Mouse (Mus musculus): ENCODE measurements around the gene Ciz1. TPM values are rescaled to one million over a fixed set of nuclear protein-coding genes. Genes with fewer than 3 reads are reported as not detected.

Ciz1 gene
- 40.3 and 43.3 TPM in 2 replicates for polyA plus RNA-seq (2012; rRNA removed)
- 13.1 and 13.9 TPM in 2 replicates for polyA plus RNA-seq (2014; fragmentation: Nextera tagmentation; extraction: Ambion mirVana)

DNA sequence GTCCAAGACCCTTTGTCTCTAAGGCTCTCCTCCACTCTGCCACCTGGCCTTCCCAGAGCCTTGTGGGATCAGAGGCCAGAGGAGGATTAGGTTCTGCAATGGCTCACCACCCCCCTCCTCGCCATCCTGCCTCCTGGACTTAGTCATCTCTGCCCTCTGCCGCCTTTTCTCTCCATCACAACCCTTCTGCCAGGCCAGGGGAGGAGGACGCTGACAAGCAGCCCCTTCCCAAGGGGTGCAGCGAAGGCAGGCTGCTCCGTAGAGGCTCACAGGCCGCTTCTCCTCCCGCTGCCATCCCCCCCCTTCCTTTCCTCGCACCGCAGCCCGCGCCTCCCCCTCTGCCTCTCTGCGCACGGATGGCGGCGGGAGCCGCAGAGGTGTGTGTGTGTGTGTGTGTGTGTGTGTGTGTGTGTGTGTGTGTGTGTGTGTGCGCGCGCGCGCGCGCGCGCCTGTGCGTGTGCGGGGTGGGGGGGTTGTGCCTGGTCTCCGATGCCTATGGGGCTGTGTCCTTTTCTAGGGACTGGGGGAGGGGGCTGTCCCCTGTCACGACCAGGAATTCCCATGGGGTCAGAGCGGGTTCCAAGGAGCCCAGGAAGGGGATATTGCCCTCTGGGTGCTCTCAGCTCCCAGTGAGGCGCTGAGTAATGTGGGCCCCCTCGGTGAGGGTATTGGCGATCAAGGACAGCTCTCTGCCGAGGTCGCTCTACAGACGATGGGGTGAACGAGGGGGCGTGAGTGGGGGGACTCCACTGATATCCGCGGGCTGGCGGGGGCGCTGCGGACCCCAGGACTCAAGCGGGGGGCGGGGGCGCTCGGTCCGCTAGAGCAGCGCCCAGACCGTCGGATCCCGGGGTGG lies at the start of gene Ciz1:
Gene Ciz1, plus strand, starts transcription at position 177 of the 856 bp plus-strand sequence.
- TF ChIP-seq EP300 (IDR thresholded peaks at IDR 0.05; ENCODE audit: low read depth) (no peak), CTCF (IDR thresholded peaks at IDR 0.05; ENCODE audit: low read depth) (no peak)
- DNase-seq (ENCODE audit: low read depth in 3 of 3, low spot score in 3 of 3), result no peak

GRCm38 (mm10) chr2:32302952-32303351 lies 49.2 kb upstream of the Ciz1 start:
- WGBS (ENCODE audit: insufficient replicate concordance), result 82% methylated on average over 10 of the region's 10 CpGs
- Histone ChIP-seq H3K9ac (replicated peaks) (no peak overlapping the region), H3K4me1 (replicated peaks; ENCODE audit: control insufficient read depth in 2 of 2, insufficient read depth in 2 of 2, low read length in 1 of 2) (no peaks in the 10 kb centered on the region), H3K36me3 (replicated peaks; ENCODE audit: control insufficient read depth, insufficient read depth, low read depth) (peaks cover 32% of the 10 kb centered on the region), H3K4me2 (ENCODE audit: low read depth) (no peak overlapping the region), H3K27ac (no peak overlapping the region), H3K9me3 (ENCODE audit: control insufficient read depth, low read length) (no peaks in the 10 kb centered on the region), H3K27me3 (ENCODE audit: control insufficient read depth, insufficient read depth, low read length) (no peaks in the 10 kb centered on the region), H3K4me3 (ENCODE audit: insufficient read depth in 1 of 2, low read depth in 2 of 2, low read length in 2 of 2) (no peak overlapping the region)
- ATAC-seq (ENCODE audit: insufficient read depth) (no peak), DNase-seq (ENCODE audit: low read depth in 3 of 3, low spot score in 3 of 3) (no peak)
- TF ChIP-seq EP300 (IDR thresholded peaks at IDR 0.05; ENCODE audit: low read depth), result no peak
- TF ChIP-seq CTCF (IDR thresholded peaks at IDR 0.05; ENCODE audit: low read depth), result peak; percentile 66

More for the DNA sequence above, at the start of gene Ciz1:
- Histone ChIP-seq H3K27me3 (ENCODE audit: control insufficient read depth, insufficient read depth, low read length) (peaks cover 22% of the 10 kb centered on the region), H3K4me3 (ENCODE audit: insufficient read depth in 1 of 2, low read depth in 2 of 2, low read length in 2 of 2) (peak within 1 kb of the TSS; percentile 20 to 50), H3K4me1 (replicated peaks; ENCODE audit: control insufficient read depth in 2 of 2, insufficient read depth in 2 of 2, low read length in 1 of 2) (peaks cover 2 to 5% of the 10 kb centered on the region in 2 experiments; a peak in 2 of 4 replicates), H3K9ac (replicated peaks) (no peak within 1 kb of the TSS), H3K27ac (no peak within 1 kb of the TSS), H3K9me3 (ENCODE audit: control insufficient read depth, low read length) (no peaks in the 10 kb centered on the region), H3K36me3 (replicated peaks; ENCODE audit: control insufficient read depth, insufficient read depth, low read depth) (no peaks in the 10 kb centered on the region), H3K4me2 (ENCODE audit: low read depth) (peak within 1 kb of the TSS; percentile 65)
- 2% methylated on average over 52 of the region's 52 CpGs for WGBS (ENCODE audit: insufficient replicate concordance)
- ATAC-seq (ENCODE audit: insufficient read depth), result no peak

DNA sequence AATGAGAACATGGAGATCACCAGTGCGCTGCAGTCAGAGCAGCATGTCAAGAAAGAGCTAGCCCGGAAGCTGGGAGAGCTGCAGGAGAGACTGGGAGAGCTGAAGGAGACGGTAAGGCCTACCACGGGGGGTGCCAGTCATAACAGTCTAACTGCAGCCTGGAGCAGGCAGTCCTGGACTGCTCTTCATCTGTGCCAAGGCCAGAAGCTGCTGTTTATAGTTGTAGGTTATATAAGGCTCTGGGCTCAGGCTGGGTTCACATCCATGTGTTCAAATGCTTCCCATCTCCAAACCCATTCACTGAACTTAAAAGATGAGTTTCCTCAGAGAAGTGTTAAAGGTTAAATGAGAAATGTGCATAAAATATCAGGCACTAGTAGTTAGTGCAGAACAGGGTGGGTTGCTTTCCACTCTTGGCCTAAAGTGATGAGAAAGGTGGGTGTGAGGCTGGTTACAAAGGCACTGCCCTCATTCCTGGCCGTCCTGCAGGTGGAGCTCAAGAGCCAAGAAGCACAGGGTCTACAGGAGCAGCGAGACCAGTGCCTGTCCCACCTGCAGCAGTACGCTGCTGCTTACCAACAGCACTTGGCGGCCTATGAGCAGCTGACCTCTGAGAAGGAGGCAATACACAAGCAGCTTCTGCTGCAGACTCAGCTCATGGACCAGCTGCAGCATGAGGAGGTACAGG lies 47.8 kb upstream of the Ciz1 start:
- no peaks in the 10 kb centered on the region for H3K4me1 ChIP-seq (replicated peaks; ENCODE audit: control insufficient read depth in 2 of 2, insufficient read depth in 2 of 2, low read length in 1 of 2)
- no peak overlapping the region for H3K4me3 ChIP-seq (ENCODE audit: insufficient read depth in 1 of 2, low read depth in 2 of 2, low read length in 2 of 2)
- TF ChIP-seq CTCF (IDR thresholded peaks at IDR 0.05; ENCODE audit: low read depth), result peak; percentile 84
- TF ChIP-seq EP300 (IDR thresholded peaks at IDR 0.05; ENCODE audit: low read depth), result no peak
- H3K9me3 ChIP-seq (ENCODE audit: control insufficient read depth, low read length), result no peaks in the 10 kb centered on the region
- H3K9ac ChIP-seq (replicated peaks), result no peak overlapping the region
- no peak overlapping the region for H3K27ac ChIP-seq
- ATAC-seq (ENCODE audit: insufficient read depth) (no peak), DNase-seq (ENCODE audit: low read depth in 3 of 3, low spot score in 3 of 3) (no peak)
- H3K27me3 ChIP-seq (ENCODE audit: control insufficient read depth, insufficient read depth, low read length), result no peaks in the 10 kb centered on the region
- WGBS (ENCODE audit: insufficient replicate concordance), result 58% methylated on average over 8 of the region's 8 CpGs
- peaks cover 23% of the 10 kb centered on the region for H3K36me3 ChIP-seq (replicated peaks; ENCODE audit: control insufficient read depth, insufficient read depth, low read depth)
- no peak overlapping the region for H3K4me2 ChIP-seq (ENCODE audit: low read depth)

- peaks cover 18% of the 10 kb centered on the region for H3K36me3 ChIP-seq (replicated peaks; ENCODE audit: control insufficient read depth, insufficient read depth, low read depth)
These were observed 46.5 kb upstream of the Ciz1 start for GRCm38 (mm10) chr2:32305668-32306067.

GRCm38 (mm10) chr2:32306176-32306575 lies 46.0 kb upstream of the Ciz1 start:
- H3K4me3 ChIP-seq (ENCODE audit: insufficient read depth in 1 of 2, low read depth in 2 of 2, low read length in 2 of 2), result no peak overlapping the region
- DNase-seq (ENCODE audit: low read depth in 3 of 3, low spot score in 3 of 3) (no peak), ATAC-seq (ENCODE audit: insufficient read depth) (no peak)
- H3K4me1 ChIP-seq (replicated peaks; ENCODE audit: control insufficient read depth in 2 of 2, insufficient read depth in 2 of 2, low read length in 1 of 2), result no peaks in the 10 kb centered on the region
- H3K27me3 ChIP-seq (ENCODE audit: control insufficient read depth, insufficient read depth, low read length), result no peaks in the 10 kb centered on the region
- H3K9me3 ChIP-seq (ENCODE audit: control insufficient read depth, low read length), result no peaks in the 10 kb centered on the region
- no peak overlapping the region for H3K27ac ChIP-seq
- WGBS (ENCODE audit: insufficient replicate concordance), result 79% methylated on average over 9 of the region's 9 CpGs
- H3K36me3 ChIP-seq (replicated peaks; ENCODE audit: control insufficient read depth, insufficient read depth, low read depth), result peaks cover 18% of the 10 kb centered on the region
- TF ChIP-seq EP300 (IDR thresholded peaks at IDR 0.05; ENCODE audit: low read depth), result no peak
- TF ChIP-seq CTCF (IDR thresholded peaks at IDR 0.05; ENCODE audit: low read depth), result no peak
- no peak overlapping the region for H3K9ac ChIP-seq (replicated peaks)
- no peak overlapping the region for H3K4me2 ChIP-seq (ENCODE audit: low read depth)

More at GRCm38 (mm10) chr2:32305668-32306067, 46.5 kb upstream of the Ciz1 start:
- no peak overlapping the region for H3K27ac ChIP-seq
- TF ChIP-seq CTCF (IDR thresholded peaks at IDR 0.05; ENCODE audit: low read depth), result no peak
- TF ChIP-seq EP300 (IDR thresholded peaks at IDR 0.05; ENCODE audit: low read depth), result no peak
- no peak overlapping the region for H3K4me2 ChIP-seq (ENCODE audit: low read depth)
- H3K27me3 ChIP-seq (ENCODE audit: control insufficient read depth, insufficient read depth, low read length), result no peaks in the 10 kb centered on the region
- no peak overlapping the region for H3K9ac ChIP-seq (replicated peaks)
- no peak overlapping the region for H3K4me3 ChIP-seq (ENCODE audit: insufficient read depth in 1 of 2, low read depth in 2 of 2, low read length in 2 of 2)
- DNase-seq (ENCODE audit: low read depth in 3 of 3, low spot score in 3 of 3), result no peak
- 84% methylated on average over 5 of the region's 5 CpGs for WGBS (ENCODE audit: insufficient replicate concordance)
- ATAC-seq (ENCODE audit: insufficient read depth), result no peak
- H3K9me3 ChIP-seq (ENCODE audit: control insufficient read depth, low read length), result no peaks in the 10 kb centered on the region
- no peaks in the 10 kb centered on the region for H3K4me1 ChIP-seq (replicated peaks; ENCODE audit: control insufficient read depth in 2 of 2, insufficient read depth in 2 of 2, low read length in 1 of 2)
